Mouse (Mus musculus) left cerebral cortex, adult 8-10 months (tissue): ENCODE results near the gene Gm37240. TPM values are rescaled to one million over a fixed set of nuclear protein-coding genes. Genes with fewer than 3 reads are reported as not detected.

ENCODE experiments used
- DNase-seq, 2 experiments: peaks; one replicate each; pipeline ENCODE4 v3.0.0; 2022; ENCODE audit warnings: low spot score in 2 of 2
- total RNA-seq, 4 experiments: library from RNA; stranded (reverse); gene quantifications; 2 replicates each; pipeline ENCODE4 v1.2.4; 2022

Gm37240 gene
- total RNA-seq, 4 experiments from 2014 or later = 0.50 to 4.0 (median 1.1) TPM; not detected in 1

- no peak for DNase-seq
Measured at GRCm38 (mm10) chr3:85064113-85064512, 823.2 kb downstream of the Gm37240 start.

DNA sequence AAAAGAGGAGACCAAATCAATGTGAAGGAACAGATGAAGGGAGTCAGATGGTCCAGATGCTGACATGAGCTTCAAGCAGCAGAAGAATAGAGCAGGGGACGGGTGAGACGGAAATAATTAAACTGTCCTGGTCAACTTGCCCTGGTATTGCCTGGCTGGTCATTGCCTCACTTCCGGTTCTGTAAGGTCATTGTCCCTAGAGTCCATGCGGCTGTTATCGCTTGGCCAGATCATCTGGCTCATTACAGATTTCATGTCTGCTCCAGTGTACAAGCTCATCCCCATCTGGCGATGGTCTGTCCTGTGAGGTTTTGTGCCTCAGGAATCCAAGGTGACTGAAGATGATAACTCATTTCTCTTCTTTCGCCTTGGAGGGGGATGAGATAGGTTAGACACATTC, 827.2 kb downstream of the Gm37240 start:
- no peak for DNase-seq

DNA sequence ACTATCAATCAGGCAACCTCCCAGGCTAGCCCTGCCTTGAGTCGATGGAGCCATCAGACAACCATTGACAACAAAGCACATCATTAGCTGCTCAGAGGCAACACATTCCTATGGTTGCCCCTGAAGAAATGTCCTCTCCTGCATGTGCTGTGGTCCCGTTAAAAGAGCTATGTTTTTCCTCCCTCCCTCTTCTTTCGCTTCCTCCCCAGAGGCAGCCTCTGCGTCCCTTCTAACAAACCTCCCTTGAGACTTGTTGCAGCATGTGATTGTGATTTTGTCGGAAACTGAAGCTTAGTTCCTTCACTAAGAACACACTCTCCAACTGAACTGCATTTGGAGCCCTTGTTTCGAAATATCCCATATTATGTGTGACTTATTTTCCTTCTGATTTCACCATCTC, 830.1 kb downstream of the Gm37240 start:
- no peak for DNase-seq

DNA sequence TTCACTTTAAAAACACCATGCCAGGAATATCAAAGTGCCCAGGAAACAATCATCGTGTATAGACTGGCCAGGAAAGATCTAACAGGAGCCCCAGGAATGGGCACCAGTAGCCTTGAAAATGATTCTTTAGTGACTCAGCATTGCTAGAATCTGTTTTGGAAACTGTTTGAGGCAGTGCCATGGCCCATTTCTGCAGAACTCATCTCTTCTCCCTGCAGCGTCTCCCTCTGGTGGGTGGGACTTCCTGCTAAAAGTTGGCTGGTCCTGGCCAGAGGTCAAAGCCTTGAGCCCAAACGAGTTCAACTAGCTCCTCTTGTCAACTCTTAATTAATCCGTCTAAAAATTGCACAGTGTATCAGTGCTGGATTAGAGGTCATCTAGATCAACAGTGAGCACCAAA, 833.8 kb downstream of the Gm37240 start:
- DNase-seq = no peak

DNA sequence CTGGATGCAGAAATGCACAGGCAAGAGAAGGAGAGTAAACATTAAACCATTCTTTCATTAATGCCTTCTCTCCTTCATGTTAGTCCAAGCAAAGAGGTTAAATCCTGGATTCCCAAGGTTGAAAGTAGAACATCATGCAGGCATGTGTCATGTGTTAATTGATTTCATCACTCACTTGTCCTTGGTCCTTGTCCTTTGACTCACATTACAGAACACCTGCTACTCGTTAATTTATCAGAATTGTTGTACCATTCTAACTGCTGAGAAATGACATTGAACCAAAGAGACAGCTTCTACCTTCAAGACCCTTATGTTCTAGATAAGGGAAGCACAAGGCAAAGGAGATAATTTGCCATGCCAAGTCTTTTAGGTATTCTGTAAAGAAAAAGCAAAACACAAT, 835.1 kb downstream of the Gm37240 start:
- no peak for DNase-seq

GRCm38 (mm10) chr3:85048569-85048968, 838.7 kb downstream of the Gm37240 start:
- no peak for DNase-seq

DNA sequence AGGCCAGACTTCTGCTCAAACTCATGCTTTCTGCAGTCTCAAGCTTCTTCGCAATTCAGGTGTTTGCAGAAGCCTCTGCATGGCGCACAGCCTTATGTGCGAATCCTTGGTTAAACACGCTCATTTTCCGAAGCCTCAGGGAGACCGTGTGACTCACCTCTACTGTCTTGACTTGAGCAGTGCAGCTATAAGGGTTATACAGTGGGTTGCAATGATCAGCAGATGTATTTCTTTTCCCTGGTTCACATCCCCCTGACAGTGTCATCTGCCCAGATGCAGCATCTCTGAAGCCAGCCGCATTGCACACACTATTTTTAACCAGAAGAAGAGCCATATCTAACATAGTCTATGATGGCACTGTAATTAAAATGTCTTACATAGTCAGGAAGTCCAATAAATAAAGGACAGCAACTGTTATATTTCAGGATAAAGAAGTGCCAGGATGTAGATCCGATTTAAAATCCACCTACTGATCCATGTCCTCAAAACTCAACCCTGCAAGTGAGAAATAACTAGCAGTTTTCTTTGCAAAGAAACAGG, 843.6 kb downstream of the Gm37240 start:
- peak in 1 of 2 experiments; percentile 40 for DNase-seq

DNA sequence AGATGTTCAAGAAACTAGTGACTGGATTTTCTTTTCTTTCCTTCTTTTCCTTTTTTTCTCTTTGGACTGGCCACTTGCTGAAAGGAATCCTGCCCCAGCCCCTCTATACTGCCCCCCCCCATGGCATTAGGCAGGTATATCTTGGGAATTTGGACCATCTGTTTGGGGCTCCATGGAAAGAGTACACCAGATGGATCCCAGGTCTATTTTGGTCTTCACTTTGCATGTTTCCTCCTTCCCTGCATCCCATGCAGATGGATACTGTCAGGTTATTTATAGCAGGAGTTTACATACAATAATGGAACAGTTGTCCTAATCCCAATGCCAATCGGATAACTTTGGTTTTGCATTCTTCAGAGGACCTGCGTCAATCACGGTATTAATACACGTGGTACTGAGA, 845.2 kb downstream of the Gm37240 start:
- DNase-seq = no peak

GRCm38 (mm10) chr3:85029141-85029540, 858.2 kb downstream of the Gm37240 start:
- no peak for DNase-seq

- peak in 1 of 2 experiments; percentile 89 for DNase-seq
Measured at GRCm38 (mm10) chr3:85024817-85025705, 862.3 kb downstream of the Gm37240 start.

GRCm38 (mm10) chr3:85024237-85024636, 863.1 kb downstream of the Gm37240 start:
- no peak for DNase-seq

DNA sequence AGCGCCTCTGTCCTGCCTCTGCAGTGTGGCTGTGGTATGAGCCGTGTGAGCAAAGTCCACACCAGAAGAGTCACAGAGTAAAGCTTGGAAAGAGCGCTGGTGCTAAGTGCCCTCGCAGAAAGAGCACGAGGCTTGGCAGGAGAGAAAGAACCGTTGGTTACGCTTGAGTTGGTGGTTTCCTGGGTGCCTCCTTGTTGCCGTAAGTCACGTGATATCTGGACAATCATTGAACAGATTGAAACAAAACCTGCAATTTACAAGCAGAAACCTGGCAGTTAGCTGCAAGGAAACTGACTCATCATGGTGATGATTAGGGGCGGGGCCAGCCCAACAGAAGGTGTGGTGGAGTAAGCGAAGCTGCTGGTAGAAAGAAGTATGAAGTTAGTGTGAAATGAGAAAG, 864.5 kb downstream of the Gm37240 start:
- no peak for DNase-seq

GRCm38 (mm10) chr3:85021816-85022215, 865.5 kb downstream of the Gm37240 start:
- DNase-seq = peak in 1 of 2 experiments; percentile 61

- DNase-seq = peak in 1 of 2 experiments; percentile 86
Measured at GRCm38 (mm10) chr3:85020137-85020536, 867.2 kb downstream of the Gm37240 start.

GRCm38 (mm10) chr3:85015667-85016066, 871.7 kb downstream of the Gm37240 start:
- peak; percentile 45 to 85 for DNase-seq

- no peak for DNase-seq
Measured at GRCm38 (mm10) chr3:85012889-85013288, 874.4 kb downstream of the Gm37240 start.

DNA sequence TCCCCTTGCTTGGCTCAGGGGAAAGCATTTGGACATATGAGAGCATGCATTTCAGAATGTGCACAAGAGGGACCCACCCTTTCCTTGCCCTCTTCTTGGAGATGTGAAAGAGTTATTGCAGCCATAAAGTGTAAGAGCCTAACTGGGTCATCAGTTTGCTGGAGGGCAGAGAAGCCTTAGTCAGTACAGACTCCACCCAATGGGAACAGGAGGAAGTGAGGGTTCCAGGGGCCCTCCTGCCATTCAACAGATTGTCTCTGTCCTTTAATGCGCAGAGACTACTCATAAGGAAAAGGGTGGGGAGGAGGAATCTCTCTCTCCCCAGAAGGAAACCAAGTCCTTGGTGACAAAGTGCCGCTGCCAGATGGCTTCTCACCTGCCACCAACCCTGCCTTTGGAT, 882.1 kb downstream of the Gm37240 start:
- no peak for DNase-seq

- no peak for DNase-seq
Measured at GRCm38 (mm10) chr3:84988880-84989279, 898.4 kb downstream of the Gm37240 start.

DNA sequence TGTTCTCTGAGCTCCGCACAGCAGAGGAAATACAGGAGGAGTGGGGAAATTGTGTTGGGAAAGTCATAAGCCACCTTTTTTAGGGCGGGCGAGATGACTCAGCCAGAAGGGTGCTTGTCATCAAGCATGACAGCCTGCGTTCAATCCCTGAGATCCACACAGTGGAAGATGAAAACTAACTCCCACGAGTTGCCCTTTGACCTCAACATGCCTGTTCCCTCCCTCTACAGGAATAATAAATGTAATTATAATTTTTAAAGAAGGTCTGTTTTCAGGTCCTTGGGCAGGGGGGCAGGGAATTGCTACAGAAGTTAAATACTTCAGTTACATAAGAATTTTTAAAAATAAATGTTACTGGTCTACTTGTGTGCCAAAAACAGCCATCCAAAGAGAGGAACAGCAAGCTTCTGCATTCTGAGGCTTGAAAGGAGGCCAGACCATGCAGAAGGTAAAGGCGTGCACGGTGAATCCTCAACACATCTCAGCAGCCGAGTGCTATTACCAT, 902.1 kb downstream of the Gm37240 start:
- peak in 1 of 2 experiments; percentile 86 for DNase-seq

GRCm38 (mm10) chr3:84982688-84983087, 904.6 kb downstream of the Gm37240 start:
- no peak for DNase-seq

GRCm38 (mm10) chr3:84980158-84980557, 907.2 kb downstream of the Gm37240 start:
- DNase-seq = no peak

DNA sequence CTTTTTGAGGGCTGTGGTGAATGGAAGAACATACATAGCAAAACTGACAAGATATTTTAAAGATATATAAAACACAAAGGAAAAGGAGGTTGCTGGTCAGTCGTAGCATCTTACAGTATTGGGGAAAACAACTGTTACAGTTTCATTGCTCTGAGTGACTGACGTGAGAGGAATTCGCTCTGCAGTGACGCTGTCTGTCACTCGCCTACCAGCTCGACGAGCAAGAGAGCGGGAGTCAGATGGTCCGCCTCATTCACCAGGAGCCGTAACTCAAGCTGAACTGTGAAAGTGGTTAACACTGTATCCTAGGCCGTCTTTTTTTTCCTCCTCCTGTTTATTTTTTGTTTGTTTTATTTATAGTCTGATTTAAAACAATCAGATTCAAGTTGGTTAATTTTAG, 908.6 kb downstream of the Gm37240 start:
- DNase-seq = no peak

DNA sequence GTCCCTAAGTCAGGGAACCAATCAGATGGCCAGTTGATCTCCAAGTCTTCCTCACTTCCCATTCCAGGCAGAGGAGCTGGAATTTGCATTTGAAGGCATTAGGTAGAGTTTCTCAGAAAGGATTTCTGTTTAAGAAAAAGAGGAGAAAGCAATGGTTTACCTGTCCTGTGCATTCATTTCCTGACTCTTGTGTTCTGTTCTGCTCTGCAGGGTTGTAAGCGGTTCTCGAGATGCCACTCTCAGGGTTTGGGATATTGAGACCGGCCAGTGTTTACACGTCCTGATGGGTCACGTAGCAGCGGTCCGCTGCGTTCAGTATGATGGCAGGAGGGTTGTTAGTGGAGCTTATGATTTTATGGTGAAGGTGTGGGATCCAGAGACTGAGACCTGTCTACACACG, 913.1 kb downstream of the Gm37240 start:
- no peak for DNase-seq
